In the genomic region with DNA sequence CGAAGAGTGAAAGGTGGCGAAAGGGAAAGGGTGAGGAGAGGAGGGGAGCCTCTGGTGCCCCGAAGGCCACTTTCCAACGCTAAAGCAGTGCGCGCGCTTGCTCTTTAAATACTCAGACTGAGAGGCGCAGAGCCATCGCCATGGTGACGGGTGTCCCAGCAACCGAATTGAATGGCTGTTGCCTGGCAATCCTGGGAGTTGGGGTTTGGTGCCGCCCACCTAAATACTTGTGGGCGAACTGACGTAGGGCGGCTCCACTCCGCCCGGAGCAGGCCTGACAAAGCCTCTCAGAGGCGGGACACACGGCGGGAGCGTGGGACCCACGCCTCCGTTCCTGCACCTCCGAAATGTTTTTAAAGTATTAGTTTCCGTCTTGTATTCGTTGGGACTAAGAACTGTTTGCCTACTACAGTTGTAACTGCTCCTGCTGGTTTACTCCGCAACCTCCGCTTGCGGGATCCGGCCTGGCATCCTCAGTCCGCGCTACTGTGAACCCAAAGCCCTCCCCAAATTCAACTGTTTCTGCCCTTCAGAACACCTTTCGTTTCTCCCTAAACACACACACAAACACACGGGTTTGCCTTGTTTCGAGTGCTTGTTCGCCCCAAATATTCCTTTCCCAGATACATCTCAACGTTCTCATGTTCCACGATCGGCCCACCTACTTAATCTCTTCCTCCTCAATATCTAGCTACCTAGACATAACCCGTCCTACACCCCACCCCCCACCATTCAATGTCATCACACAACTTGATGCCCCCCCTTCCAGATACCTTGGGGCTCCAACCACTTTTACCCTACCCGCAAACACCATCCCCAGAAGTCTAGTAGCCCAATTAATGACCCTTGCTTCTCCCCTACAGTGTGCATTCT, we compare ENCODE assay signal across 8 mouse cellular contexts. TPM values are rescaled to one million over a fixed set of nuclear protein-coding genes. Genes with fewer than 3 reads are reported as not detected.
DNase-seq lines count a peak whose midpoint lies in the region; ATAC-seq and TF ChIP-seq lines count a peak whose summit lies in the region.

No protein-coding gene starts in this region.

- H3K4me2 ChIP-seq in hindbrain, embryonic 12.5 days (replicated peaks), result peak overlapping the region; percentile 70
- H3K4me2 ChIP-seq in lung, embryonic 16.5 days (ENCODE audit: low read depth, low read length), result peak overlapping the region; percentile 83

- peak overlapping the region; percentile 76 for H3K9ac ChIP-seq in hindbrain, embryonic 12.5 days
- H3K9ac ChIP-seq in lung, embryonic 16.5 days (ENCODE audit: low read length), result peak overlapping the region; percentile 68

- peak; percentile 67 for ATAC-seq in hindbrain, embryonic 12.5 days (ENCODE audit: low FRiP score)
- peak; percentile 83 for ATAC-seq in lung, embryonic 16.5 days (ENCODE audit: low read depth)

- 0 out of 2 replicates have a peak, but pooled peaks have one; percentile 32 for TF ChIP-seq POLR2A in olfactory bulb, adult 2 months (IDR thresholded peaks at IDR 0.05; ENCODE audit: insufficient read depth, low read depth, low read length)

- peak; percentile 97 for DNase-seq in Muller cell, postnatal 12 days (ENCODE audit: inconsistent ontology term)
- peak; percentile 63 for DNase-seq in c-Kit-positive CD71-positive TER-119-positive erythroid progenitor cells, embryonic 14.5 days (ENCODE audit: low spot score)
- DNase-seq in frontal cortex, postnatal 10 days (ENCODE audit: low spot score in 2 of 2), result peak; percentile 89 to 90
- DNase-seq in layer of hippocampus, postnatal 14 days (ENCODE audit: low spot score in 2 of 2), result peak; percentile 90 to 96
- peak; percentile 35 to 61 for DNase-seq in thymus, postnatal 36 days

- no peaks in the 10 kb centered on the region for H3K9me3 ChIP-seq in hindbrain, embryonic 12.5 days (replicated peaks)
- H3K9me3 ChIP-seq in lung, embryonic 16.5 days (ENCODE audit: control insufficient read depth, low read length), result no peaks in the 10 kb centered on the region

- peaks cover 60% of the 10 kb centered on the region for H3K4me1 ChIP-seq in hindbrain, embryonic 12.5 days
- H3K4me1 ChIP-seq in lung, embryonic 16.5 days (replicated peaks; ENCODE audit: control insufficient read depth, insufficient read depth, low read length), result peaks cover 17% of the 10 kb centered on the region
- H3K4me1 ChIP-seq in olfactory bulb, adult 2 months (ENCODE audit: control insufficient read depth, insufficient read depth, low read length), result peaks cover 52% of the 10 kb centered on the region

- H3K4me3 ChIP-seq in hindbrain, embryonic 12.5 days, result peak overlapping the region; percentile 49
- peak overlapping the region; percentile 53 for H3K4me3 ChIP-seq in lung, embryonic 16.5 days (ENCODE audit: low read length)
- H3K4me3 ChIP-seq in olfactory bulb, adult 2 months (ENCODE audit: insufficient read depth, low read depth, low read length), result peak overlapping the region; percentile 45

- H3K27ac ChIP-seq in hindbrain, embryonic 12.5 days, result peak overlapping the region; percentile 88
- peak overlapping the region; percentile 91 for H3K27ac ChIP-seq in lung, embryonic 16.5 days (ENCODE audit: low read length)
- peak overlapping the region; percentile 43 for H3K27ac ChIP-seq in olfactory bulb, adult 2 months (ENCODE audit: insufficient read depth, low read depth, low read length)

- no peaks in the 10 kb centered on the region; the same call in 1 of the 2 replicates for H3K27me3 ChIP-seq in hindbrain, embryonic 12.5 days
- H3K27me3 ChIP-seq in lung, embryonic 16.5 days (ENCODE audit: control insufficient read depth, insufficient read depth, low read depth, low read length), result no peaks in the 10 kb centered on the region

- 2% methylated on average over 41 of the region's 41 CpGs for WGBS in hindbrain, embryonic 12.5 days
- 4% methylated on average over 41 of the region's 41 CpGs for WGBS in lung, embryonic 16.5 days
- 3% methylated on average over 41 of the region's 41 CpGs for WGBS in olfactory bulb, adult 2 months

- TF ChIP-seq CTCF in olfactory bulb, adult 2 months (IDR thresholded peaks at IDR 0.05; ENCODE audit: insufficient read depth, low read depth, low read length), result no peak

- peaks cover 17% of the 10 kb centered on the region; the same call in 1 of the 2 replicates for H3K36me3 ChIP-seq in hindbrain, embryonic 12.5 days
- H3K36me3 ChIP-seq in lung, embryonic 16.5 days (ENCODE audit: control insufficient read depth, insufficient read depth, low read length), result peaks cover 4% of the 10 kb centered on the region; the same call in 1 of the 2 replicates

RNA-seq across cellular contexts. Expression of a gene that starts 0.7 kb away (rescaled TPM):
- polyA plus RNA-seq in hindbrain, embryonic 12.5 days (2016; fragmentation: Nextera tagmentation; extraction: Ambion mirVana), result 174 and 175 TPM in 2 replicates
- 10 to 100 TPM; 91.1 to 99.9 TPM for total RNA-seq in layer of hippocampus, postnatal 14 days (2021)
- 174 and 188 TPM in 2 replicates for polyA plus RNA-seq in lung, embryonic 16.5 days (2015; fragmentation: Nextera tagmentation; extraction: Ambion mirVana)
- not detected in 2 replicates for polyA plus RNA-seq in olfactory bulb, adult 2 months (2012; ENCODE audit: insufficient read depth, insufficient read length, low replicate concordance, missing spikeins)

RNA-seq across cellular contexts. Expression of a gene that starts 1.3 kb away (rescaled TPM):
- 1.5 and 1.6 TPM in 2 replicates for polyA plus RNA-seq in hindbrain, embryonic 12.5 days (2016; fragmentation: Nextera tagmentation; extraction: Ambion mirVana)
- 1 to 10 TPM; 1.2 to 1.3 TPM for total RNA-seq in layer of hippocampus, postnatal 14 days (2021)
- polyA plus RNA-seq in lung, embryonic 16.5 days (2015; fragmentation: Nextera tagmentation; extraction: Ambion mirVana), result 151 and 162 TPM in 2 replicates
- not detected in 2 replicates for polyA plus RNA-seq in olfactory bulb, adult 2 months (2012; ENCODE audit: insufficient read depth, insufficient read length, low replicate concordance, missing spikeins)

RNA-seq across cellular contexts. Expression of a gene that starts 12.6 kb away (rescaled TPM):
- polyA plus RNA-seq in hindbrain, embryonic 12.5 days (2016; fragmentation: Nextera tagmentation; extraction: Ambion mirVana), result 64.5 and 71.3 TPM in 2 replicates
- 10 to 100 TPM; 32.1 to 40.1 TPM for total RNA-seq in layer of hippocampus, postnatal 14 days (2021)
- 57.7 and 65.4 TPM in 2 replicates for polyA plus RNA-seq in lung, embryonic 16.5 days (2015; fragmentation: Nextera tagmentation; extraction: Ambion mirVana)
- not detected in 2 replicates for polyA plus RNA-seq in olfactory bulb, adult 2 months (2012; ENCODE audit: insufficient read depth, insufficient read length, low replicate concordance, missing spikeins)

RNA-seq across cellular contexts. Expression of a gene that starts 18.2 kb away (rescaled TPM):
- 247 and 271 TPM in 2 replicates for polyA plus RNA-seq in hindbrain, embryonic 12.5 days (2016; fragmentation: Nextera tagmentation; extraction: Ambion mirVana)
- 10 to 100 TPM; 77.3 to 90.2 TPM for total RNA-seq in layer of hippocampus, postnatal 14 days (2021)
- polyA plus RNA-seq in lung, embryonic 16.5 days (2015; fragmentation: Nextera tagmentation; extraction: Ambion mirVana), result 304 and 314 TPM in 2 replicates
- not detected in 2 replicates for polyA plus RNA-seq in olfactory bulb, adult 2 months (2012; ENCODE audit: insufficient read depth, insufficient read length, low replicate concordance, missing spikeins)

RNA-seq across cellular contexts. Expression of a gene that starts 18.6 kb away (rescaled TPM):
- polyA plus RNA-seq in hindbrain, embryonic 12.5 days (2016; fragmentation: Nextera tagmentation; extraction: Ambion mirVana), result 27.2 and 29.6 TPM in 2 replicates
- total RNA-seq in layer of hippocampus, postnatal 14 days (2021), result 10 to 100 TPM; 97.0 to 99.4 TPM
- polyA plus RNA-seq in lung, embryonic 16.5 days (2015; fragmentation: Nextera tagmentation; extraction: Ambion mirVana), result 7.2 and 7.7 TPM in 2 replicates
- polyA plus RNA-seq in olfactory bulb, adult 2 months (2012; ENCODE audit: insufficient read depth, insufficient read length, low replicate concordance, missing spikeins), result not detected in 2 replicates

Comparison
In these comparisons a context has a peak if more than half of its experiments do, and no peak if none do; other contexts are left out.
1. Peak in every context shown above with its lines: DNase-seq, ATAC-seq, H3K4me3 ChIP-seq and H3K27ac ChIP-seq.
2. RNA of a gene that starts 0.7 kb away (polyA plus RNA-seq): 174 to 188 TPM in lung, embryonic 16.5 days and 174 to 175 TPM in hindbrain, embryonic 12.5 days; not detected in olfactory bulb, adult 2 months; every median in the first group is over 100 times any median in the second.
3. RNA of a gene that starts 1.3 kb away (polyA plus RNA-seq): 151 to 162 TPM in lung, embryonic 16.5 days; 1.5 to 1.6 TPM in hindbrain, embryonic 12.5 days and not detected in olfactory bulb, adult 2 months; every median in the first group is over 10 times any median in the second.
4. RNA of a gene that starts 12.6 kb away (polyA plus RNA-seq): 64.5 to 71.3 TPM in hindbrain, embryonic 12.5 days and 57.7 to 65.4 TPM in lung, embryonic 16.5 days; not detected in olfactory bulb, adult 2 months; every median in the first group is over 10 times any median in the second.